Mouse (Mus musculus) heart, embryonic 13.5 days (tissue): ENCODE data around the gene Clec4a1. TPM values are rescaled to one million over a fixed set of nuclear protein-coding genes. Genes with fewer than 3 reads are reported as not detected.

Experiments used
- ATAC-seq: fragments of 200-750 bp; cut with Nextera tagmentation; 2 replicates; pipeline ENCODE4 v1.8.0; 2017; ENCODE audit warnings: moderate TSS enrichment; ENCODE audit not compliant: insufficient number of reproducible peaks, low FRiP score, low TSS enrichment; ENCODE audit errors: extremely low read depth
- H3K27ac ChIP-seq: fragments of 300-500 bp; sonication (generic); replicated peaks from 2 replicates; pipeline ENCODE4 v1.5.1; 2015; ENCODE audit warnings: moderate library complexity, mild to moderate bottlenecking, inconsistent platforms
- H3K27me3 ChIP-seq: fragments of 300-500 bp; sonication (generic); replicated peaks from 2 replicates; pipeline ENCODE4 v1.6.1; 2015; ENCODE audit warnings: mild to moderate bottlenecking, inconsistent platforms
- H3K36me3 ChIP-seq: fragments of 300-500 bp; sonication (generic); 2 replicates; pipeline ENCODE4 v1.6.1; 2015; ENCODE audit warnings: mild to moderate bottlenecking, inconsistent platforms
- H3K4me1 ChIP-seq: fragments of 300-500 bp; sonication (generic); 2 replicates; pipeline ENCODE4 v1.6.1; 2015; ENCODE audit warnings: inconsistent platforms
- H3K4me2 ChIP-seq: fragments of 300-500 bp; sonication (generic); 2 replicates; pipeline ENCODE4 v1.6.1; 2015; ENCODE audit warnings: inconsistent platforms, mild to moderate bottlenecking, moderate library complexity
- H3K4me3 ChIP-seq: fragments of 300-500 bp; sonication (generic); 2 replicates; pipeline ENCODE4 v1.5.1; 2015; ENCODE audit warnings: moderate library complexity, mild to moderate bottlenecking, inconsistent platforms
- H3K9ac ChIP-seq: fragments of 300-500 bp; sonication (generic); 2 replicates; pipeline ENCODE4 v1.6.1; 2015; ENCODE audit warnings: inconsistent platforms, mild to moderate bottlenecking, moderate library complexity
- H3K9me3 ChIP-seq: fragments of 300-500 bp; sonication (generic); 2 replicates; pipeline ENCODE4 v1.6.1; 2016; ENCODE audit warnings: inconsistent platforms
- WGBS: fragments of 180-500 bp; shearing (Covaris S2); methylation state at CpG from one replicate; pipeline ENCODE4 v1.1.7; 2015; ENCODE audit warnings: mixed read lengths; 5-methylcytosine and 5-hydroxymethylcytosine counted together
- polyA plus RNA-seq: library from polyadenylated mRNA; unstranded; fragments of >200 nt; fragmentation: Nextera tagmentation; extraction: Ambion mirVana; gene quantifications from 2 replicates; pipeline ENCODE4 v1.2.1, GENCODE M21; 2015

The Clec4a1 gene
- 0.70 and 0.94 TPM in 2 replicates for polyA plus RNA-seq

DNA sequence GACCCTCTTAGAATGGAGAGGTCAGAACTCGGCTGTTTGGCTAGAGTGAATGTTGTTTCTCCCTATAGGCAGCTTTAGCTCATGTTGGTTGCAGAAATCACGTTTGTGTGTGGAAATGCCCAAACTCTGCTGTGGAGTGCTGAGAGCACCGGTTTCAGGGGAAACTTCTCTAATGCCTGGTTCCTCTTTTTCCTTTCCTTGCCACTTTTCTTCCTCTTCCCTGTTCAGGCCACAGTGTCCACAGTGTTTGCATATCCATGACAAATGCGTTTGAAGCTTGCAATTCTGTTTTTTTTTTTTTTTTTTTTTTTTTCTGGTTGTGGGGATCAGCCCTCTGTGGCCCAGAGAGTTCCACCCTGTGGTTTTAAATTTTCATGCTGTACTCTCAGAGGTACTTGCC, at the start of gene Clec4a1:
Gene Clec4a1, plus strand, starts transcription at position 398 of the 400 bp plus-strand sequence.
- no peak within 1 kb of the TSS for H3K9ac ChIP-seq
- WGBS: 59% methylated on average over 4 of the region's 4 CpGs
- ATAC-seq: no peak

DNA sequence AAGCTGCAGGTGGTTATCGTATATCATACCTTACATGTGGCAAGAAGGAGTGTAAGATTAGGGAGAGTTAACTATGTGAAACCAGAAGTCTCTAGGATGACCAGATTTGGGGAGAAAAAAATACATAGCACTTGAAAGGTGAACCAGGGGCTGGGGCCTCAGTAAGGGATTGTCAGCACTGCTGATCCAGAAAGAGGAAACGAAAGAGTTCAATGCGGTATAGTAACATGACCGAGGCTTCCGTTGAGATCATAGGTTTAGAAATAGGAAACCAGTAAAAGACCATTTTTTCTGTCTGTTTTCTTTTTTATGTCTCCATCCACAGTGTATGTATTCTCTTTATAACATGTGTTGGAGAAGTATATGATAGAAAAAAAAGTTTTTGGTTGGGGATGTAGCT, 48.8 kb upstream of the Clec4a1 start:
- Histone ChIP-seq H3K27me3 (0 out of 2 replicates have a peak, but pooled peaks cover 4% of the 10 kb centered on the region), H3K27ac (no peak overlapping the region), H3K36me3 (peaks cover 15% of the 10 kb centered on the region), H3K4me2 (no peak overlapping the region), H3K4me3 (no peak overlapping the region), H3K9ac (no peak overlapping the region), H3K9me3 (no peaks in the 10 kb centered on the region), H3K4me1 (peaks cover 13% of the 10 kb centered on the region)
- ATAC-seq: no peak
- 93% methylated on average over 5 of the region's 5 CpGs for WGBS

More for the DNA sequence above, at the start of gene Clec4a1:
- no peak within 1 kb of the TSS for H3K4me3 ChIP-seq
- H3K9me3 ChIP-seq: no peaks in the 10 kb centered on the region
- no peak within 1 kb of the TSS for H3K4me2 ChIP-seq
- H3K27me3 ChIP-seq: no peaks in the 10 kb centered on the region
- 0 out of 2 replicates have a peak, but pooled peaks cover 3% of the 10 kb centered on the region for H3K4me1 ChIP-seq
- H3K27ac ChIP-seq: no peak within 1 kb of the TSS; the same call in 1 of the 2 replicates
- no peaks in the 10 kb centered on the region for H3K36me3 ChIP-seq

DNA sequence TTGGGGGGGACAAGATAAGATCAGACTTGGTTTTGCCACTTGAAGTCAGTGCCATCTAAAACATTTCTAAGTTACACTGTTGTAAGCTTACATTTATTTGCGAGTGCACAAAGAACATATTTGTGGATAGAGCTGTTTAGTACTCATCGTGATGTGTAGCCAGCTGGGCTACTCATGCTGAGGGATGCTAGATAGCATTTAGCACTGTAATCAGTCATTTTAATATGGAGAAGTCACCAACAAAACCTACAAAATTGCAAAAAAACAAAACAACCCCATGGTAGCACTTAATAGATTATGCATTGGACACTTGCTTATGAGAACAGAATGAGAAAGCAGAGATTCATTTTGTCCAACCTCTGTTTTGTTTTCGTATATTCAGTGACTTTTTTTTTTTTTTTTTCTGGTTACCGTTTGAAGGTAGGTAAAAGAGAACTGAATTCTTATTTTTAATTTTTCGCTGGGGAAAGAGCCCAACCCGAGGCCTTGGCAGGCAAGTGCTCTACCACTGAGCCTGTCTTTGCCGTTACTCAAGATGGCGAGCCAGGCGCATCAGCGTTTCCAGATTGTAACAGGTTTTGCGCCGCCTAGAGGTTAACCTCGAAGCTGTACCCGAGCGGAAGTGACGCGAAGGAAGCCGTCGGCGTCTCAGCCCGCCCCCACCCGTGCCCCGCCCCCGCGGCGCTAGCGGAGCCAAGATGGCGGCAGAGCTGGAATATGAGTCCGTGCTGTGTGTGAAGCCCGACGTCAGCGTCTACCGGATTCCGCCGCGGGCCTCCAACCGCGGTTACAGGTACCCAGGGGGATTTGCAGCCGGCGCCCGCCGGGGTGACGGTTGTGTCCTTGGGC, 47.6 kb upstream of the Clec4a1 start, which contains the start of gene Necap1:
Gene Necap1, plus strand, starts transcription at position 604 of the 849 bp plus-strand sequence.
- Histone ChIP-seq H3K4me1 (peaks cover 13% of the 10 kb centered on the region), H3K36me3 (peaks cover 27% of the 10 kb centered on the region), H3K9me3 (no peaks in the 10 kb centered on the region), H3K4me2 (peak within 1 kb of the TSS; percentile 76), H3K4me3 (peak within 1 kb of the TSS; percentile 95), H3K27ac (peak within 1 kb of the TSS; percentile 91), H3K9ac (peak within 1 kb of the TSS; percentile 97), H3K27me3 (0 out of 2 replicates have a peak, but pooled peaks cover 4% of the 10 kb centered on the region)
- ATAC-seq: peak; percentile 96
- WGBS: 6% methylated on average over 43 of the region's 43 CpGs

DNA sequence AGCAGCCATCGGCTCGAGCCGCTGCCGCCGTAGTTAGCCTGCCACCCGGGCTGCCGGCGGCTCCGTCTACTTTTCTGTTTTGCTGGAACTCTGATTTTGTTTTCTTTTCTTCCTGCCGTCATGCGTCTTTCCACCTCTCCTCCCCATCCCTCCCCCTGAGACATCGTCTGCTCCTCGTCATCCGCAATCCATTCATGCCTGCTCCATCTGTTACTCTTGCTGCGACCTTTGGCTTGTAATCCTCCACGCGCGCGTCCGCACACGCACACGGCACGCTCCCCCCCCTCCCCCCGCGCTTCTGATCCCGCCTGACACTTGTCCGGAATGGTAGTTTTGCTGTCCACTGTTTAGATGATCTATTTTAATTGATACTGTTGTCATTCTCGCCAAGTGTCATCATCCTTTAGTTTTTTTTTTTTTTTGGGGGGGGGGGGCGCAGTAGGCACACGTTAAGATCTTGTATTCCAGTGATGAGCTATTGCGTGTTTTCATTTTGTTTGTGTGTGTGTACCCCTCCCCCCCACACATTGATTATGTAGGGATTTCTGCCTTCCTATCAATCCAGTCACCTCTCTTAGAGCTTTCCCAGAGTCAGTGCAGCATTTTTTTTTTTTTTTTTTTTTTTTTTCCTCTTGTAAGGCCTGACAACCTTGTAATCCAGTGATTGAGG, 46.8 kb upstream of the Clec4a1 start:
- H3K9ac ChIP-seq: peak overlapping the region; percentile 97
- ATAC-seq: peak; percentile 68; the same call in 1 of the 2 replicates
- under 1% methylated on average over 31 of the region's 31 CpGs for WGBS

DNA sequence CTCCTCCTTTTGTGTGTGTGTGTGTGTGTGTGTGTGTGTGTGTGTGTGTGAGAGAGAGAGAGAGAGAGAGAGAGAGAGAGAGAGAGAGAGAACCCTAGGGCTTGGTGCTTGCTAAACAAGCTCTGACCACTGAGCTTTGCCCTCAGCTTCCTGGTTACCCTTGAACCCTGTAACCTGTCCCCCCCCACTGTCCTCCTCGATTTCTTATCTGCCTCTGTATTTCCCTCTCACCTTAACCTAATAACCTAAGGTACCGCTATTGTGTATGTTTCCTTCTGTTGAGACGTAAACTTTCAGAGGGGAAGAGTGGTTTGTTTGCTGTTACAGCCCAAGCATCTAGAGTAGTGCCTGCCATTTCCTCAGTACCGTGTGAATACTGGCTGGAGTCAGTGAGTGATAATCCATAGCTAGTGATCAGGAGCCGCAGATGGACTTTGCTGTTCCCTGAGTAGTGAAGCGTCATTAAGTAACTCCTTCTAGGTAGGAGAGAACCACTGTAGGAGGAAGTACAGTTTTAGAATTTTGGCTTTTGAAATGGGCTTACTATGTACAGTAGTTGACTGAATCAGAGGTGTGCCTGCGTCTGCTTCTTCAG, 42.4 kb upstream of the Clec4a1 start:
- peaks cover 13% of the 10 kb centered on the region for H3K4me1 ChIP-seq
- no peak overlapping the region for H3K9ac ChIP-seq
- peaks cover 78% of the 10 kb centered on the region for H3K36me3 ChIP-seq
- H3K9me3 ChIP-seq: no peaks in the 10 kb centered on the region
- WGBS: 83% methylated on average over 7 of the region's 7 CpGs
- H3K27ac ChIP-seq: no peak overlapping the region
- H3K4me3 ChIP-seq: no peak overlapping the region
- no peak for ATAC-seq
- no peaks in the 10 kb centered on the region for H3K27me3 ChIP-seq
- H3K4me2 ChIP-seq: no peak overlapping the region

More for the DNA sequence above, 46.8 kb upstream of the Clec4a1 start:
- Histone ChIP-seq H3K27ac (peak overlapping the region; percentile 91), H3K27me3 (0 out of 2 replicates have a peak, but pooled peaks cover 4% of the 10 kb centered on the region), H3K4me1 (peaks cover 13% of the 10 kb centered on the region), H3K4me3 (peak overlapping the region; percentile 95), H3K9me3 (no peaks in the 10 kb centered on the region), H3K36me3 (peaks cover 35% of the 10 kb centered on the region), H3K4me2 (peak overlapping the region; percentile 76)

DNA sequence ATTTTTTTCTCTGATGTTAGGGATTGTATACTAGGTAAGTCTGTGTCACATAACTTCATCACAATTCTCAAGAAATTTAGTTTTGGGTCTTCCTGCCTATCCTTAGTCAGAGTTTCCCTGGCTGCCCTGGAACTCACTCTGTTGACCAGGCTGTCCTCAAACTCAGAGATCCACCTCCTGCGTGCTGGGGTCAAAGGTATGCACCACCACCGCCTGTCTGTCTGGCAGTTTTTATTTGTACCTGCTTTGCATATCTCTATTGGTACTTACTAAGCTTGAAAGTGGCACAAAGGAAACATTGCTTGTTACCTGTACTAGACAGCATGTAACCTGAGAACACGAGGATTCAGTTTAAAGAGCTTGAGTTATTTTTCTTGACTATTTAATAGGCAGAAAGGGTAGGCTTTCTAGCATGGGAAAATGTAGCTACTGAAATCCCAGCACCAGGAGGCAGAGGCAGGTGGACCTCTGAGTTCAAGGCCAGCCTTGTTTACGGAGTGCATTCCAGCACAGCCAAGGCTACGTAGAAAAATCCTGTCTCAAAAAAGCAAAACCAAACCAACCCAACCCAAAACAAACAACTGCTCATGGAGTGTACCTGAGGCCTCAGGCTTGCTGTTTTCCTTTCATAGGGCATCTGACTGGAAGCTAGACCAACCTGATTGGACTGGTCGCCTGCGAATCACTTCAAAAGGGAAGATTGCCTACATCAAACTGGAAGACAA, 41.7 kb upstream of the Clec4a1 start:
- peaks cover 13% of the 10 kb centered on the region for H3K4me1 ChIP-seq
- H3K27me3 ChIP-seq: no peaks in the 10 kb centered on the region
- H3K4me2 ChIP-seq: no peak overlapping the region
- no peak overlapping the region for H3K27ac ChIP-seq
- peaks cover 85% of the 10 kb centered on the region for H3K36me3 ChIP-seq
- no peak for ATAC-seq
- no peaks in the 10 kb centered on the region for H3K9me3 ChIP-seq
- H3K4me3 ChIP-seq: no peak overlapping the region
- H3K9ac ChIP-seq: no peak overlapping the region
- 87% methylated on average over 7 of the region's 7 CpGs for WGBS

DNA sequence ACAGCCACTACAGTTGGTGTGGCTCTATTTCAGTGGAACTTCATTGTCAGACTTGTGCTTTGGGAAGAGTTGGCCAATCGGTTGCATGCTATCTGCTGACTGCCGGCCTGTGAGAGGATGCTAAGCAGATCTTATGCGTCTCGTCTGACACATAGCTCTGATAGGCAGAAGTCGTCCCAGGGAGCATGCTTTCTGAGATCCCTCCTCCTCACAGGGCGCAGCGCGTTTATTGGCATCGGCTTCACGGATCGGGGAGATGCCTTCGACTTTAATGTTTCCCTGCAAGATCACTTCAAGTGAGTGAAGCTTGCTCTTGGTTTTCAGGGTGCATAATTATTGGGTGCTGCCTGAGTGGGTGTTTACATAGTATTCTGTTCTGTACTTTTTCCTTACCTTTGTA, 40.4 kb upstream of the Clec4a1 start:
- Histone ChIP-seq H3K27me3 (no peaks in the 10 kb centered on the region), H3K27ac (no peak overlapping the region), H3K4me3 (no peak overlapping the region), H3K4me1 (peaks cover under 1% of the 10 kb centered on the region; the same call in 1 of the 2 replicates), H3K36me3 (peaks cover 93% of the 10 kb centered on the region), H3K4me2 (no peak overlapping the region), H3K9me3 (no peaks in the 10 kb centered on the region), H3K9ac (no peak overlapping the region)
- WGBS: 80% methylated on average over 12 of the region's 12 CpGs
- no peak for ATAC-seq

DNA sequence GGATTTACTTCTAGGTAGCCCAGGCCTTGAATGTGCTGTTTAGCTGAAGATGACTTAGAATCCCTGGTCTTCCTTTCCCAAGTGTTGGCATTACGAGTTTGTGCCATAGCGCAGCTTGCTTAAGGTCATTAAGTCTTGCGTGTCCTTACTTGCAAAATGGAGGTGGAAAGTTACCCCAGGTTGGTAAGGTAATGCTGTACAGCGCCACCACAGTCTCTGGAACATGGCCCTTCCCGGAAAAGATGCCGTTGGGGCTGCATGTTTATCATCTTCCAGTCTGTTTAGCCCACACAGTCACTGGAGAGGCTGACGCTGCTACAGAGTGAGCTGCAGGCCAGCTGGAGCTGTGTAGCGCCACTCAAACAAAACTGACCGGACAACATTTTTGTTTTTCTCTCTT, 38.0 kb upstream of the Clec4a1 start:
- Histone ChIP-seq H3K9me3 (no peaks in the 10 kb centered on the region), H3K4me1 (no peaks in the 10 kb centered on the region), H3K27me3 (no peaks in the 10 kb centered on the region), H3K4me3 (no peak overlapping the region), H3K4me2 (no peak overlapping the region), H3K36me3 (peaks cover 98% of the 10 kb centered on the region), H3K27ac (no peak overlapping the region), H3K9ac (no peak overlapping the region)
- 93% methylated on average over 9 of the region's 9 CpGs for whole genome bisulfite sequencing
- ATAC-seq: no peak

DNA sequence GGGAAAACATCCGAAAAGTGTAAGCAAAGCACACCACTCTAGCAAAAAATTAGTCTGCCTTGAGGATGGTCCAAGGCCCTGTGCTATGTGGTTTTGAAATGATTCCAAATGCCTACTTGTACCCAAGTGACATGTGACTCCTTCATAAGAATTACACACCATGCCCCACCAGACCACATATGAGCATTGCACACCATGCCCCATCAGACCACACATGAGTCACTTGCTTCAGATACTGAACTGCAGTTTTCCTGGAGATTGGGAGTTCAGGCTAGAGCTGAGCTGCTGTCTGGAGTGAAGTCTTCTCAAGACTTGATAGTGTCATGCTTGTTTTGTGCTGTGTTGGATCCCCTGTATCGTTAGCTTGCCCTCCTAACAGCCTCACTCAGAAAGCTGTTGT, 32.0 kb upstream of the Clec4a1 start:
- no peak overlapping the region for H3K4me2 ChIP-seq
- peaks cover 75% of the 10 kb centered on the region for H3K36me3 ChIP-seq
- no peaks in the 10 kb centered on the region for H3K4me1 ChIP-seq
- no peak overlapping the region for H3K4me3 ChIP-seq
- WGBS: 87% methylated on average over 2 of the region's 2 CpGs
- H3K27me3 ChIP-seq: no peaks in the 10 kb centered on the region
- no peak overlapping the region for H3K27ac ChIP-seq
- H3K9ac ChIP-seq: no peak overlapping the region
- ATAC-seq: no peak
- H3K9me3 ChIP-seq: no peaks in the 10 kb centered on the region

DNA sequence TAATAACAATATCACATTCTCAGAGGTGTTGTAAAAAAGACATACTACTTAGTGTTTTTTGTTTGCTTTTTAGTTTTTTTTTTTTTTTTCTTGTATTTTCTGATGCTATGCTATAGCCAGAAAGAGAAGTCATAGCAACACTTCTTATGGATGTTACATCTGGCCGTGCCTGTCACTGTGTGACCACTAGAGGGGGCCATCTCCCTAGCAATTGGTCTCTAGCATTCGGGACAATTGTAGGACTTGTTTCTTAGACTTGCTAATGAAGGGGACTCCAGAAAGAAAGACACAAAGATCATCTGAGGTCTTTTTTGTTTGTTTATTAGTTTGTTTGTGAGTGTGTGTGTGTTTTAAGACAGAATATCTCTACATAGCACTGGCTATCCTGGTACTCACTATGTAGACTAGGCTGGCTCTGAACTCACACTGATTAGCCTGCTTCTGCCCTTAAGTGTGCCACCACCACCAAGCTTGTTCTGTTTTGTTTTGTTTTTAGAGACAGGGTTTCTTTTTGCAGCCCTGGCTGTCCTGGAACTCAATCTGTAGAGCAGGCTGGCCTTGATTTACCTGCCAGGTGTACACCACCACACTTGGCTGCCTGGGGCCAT, 29.1 kb upstream of the Clec4a1 start:
- no peak overlapping the region for H3K9ac ChIP-seq
- no peak overlapping the region for H3K27ac ChIP-seq
- no peak for ATAC-seq
- WGBS: 9% methylated on average over 2 of the region's 2 CpGs
- peaks cover 56% of the 10 kb centered on the region for H3K36me3 ChIP-seq
- H3K4me3 ChIP-seq: no peak overlapping the region
- no peak overlapping the region for H3K4me2 ChIP-seq
- no peaks in the 10 kb centered on the region for H3K27me3 ChIP-seq
- H3K4me1 ChIP-seq: no peaks in the 10 kb centered on the region
- H3K9me3 ChIP-seq: no peaks in the 10 kb centered on the region
